Mouse (Mus musculus) MEL (cell line): ENCODE measurements around the gene Golga4.

ENCODE experiments used
- CHD1 ChIP-seq: IDR thresholded peaks from 2 replicates; pipeline ENCODE4 v1.6.1; 2012; ENCODE audit warnings: low read depth, mild to moderate bottlenecking, inconsistent platforms, low read length, improper control_type of control experiment
- CTCF ChIP-seq, 3 experiments: IDR thresholded peaks in 2 of 3; conservative IDR thresholded peaks in 1 of 3; 2 replicates each; pipeline ENCODE4 v1.5.1; 2011 to 2012; ENCODE audit warnings: low read length in 3 of 3, low read depth in 2 of 3, mild to moderate bottlenecking in 2 of 3, improper control_type of control experiment in 1 of 3, inconsistent platforms in 1 of 3, mixed read lengths in 1 of 3, moderate library complexity in 1 of 3; ENCODE audit not compliant: control insufficient read depth in 1 of 3, insufficient read depth in 1 of 3, poor library complexity in 1 of 3, severe bottlenecking in 1 of 3
- GATA1 ChIP-seq: IDR thresholded peaks from 2 replicates; pipeline ENCODE4 v1.6.1; 2011; ENCODE audit warnings: low read depth, low read length, improper control_type of control experiment
- MAX ChIP-seq: IDR thresholded peaks from 2 replicates; pipeline ENCODE4 v1.6.1; 2011; ENCODE audit warnings: low read length, improper control_type of control experiment
- MEF2A ChIP-seq: IDR thresholded peaks from 2 replicates; pipeline ENCODE4 v1.6.1; 2014; ENCODE audit warnings: low read depth, mild to moderate bottlenecking, inconsistent platforms, low read length, improper control_type of control experiment; ENCODE audit not compliant: poor library complexity, insufficient replicate concordance, severe bottlenecking; ENCODE audit errors: extremely low read depth
- POLR2A ChIP-seq, 2 experiments: IDR thresholded peaks; 2 replicates each; pipeline ENCODE4 v1.6.1; 2011 to 2012; ENCODE audit warnings: low read length in 2 of 2, mild to moderate bottlenecking in 2 of 2, control low read depth in 1 of 2, improper control_type of control experiment in 1 of 2, low read depth in 1 of 2, moderate library complexity in 1 of 2; ENCODE audit not compliant: control insufficient read depth in 1 of 2, insufficient read depth in 1 of 2, poor library complexity in 1 of 2
- RCOR1 ChIP-seq: IDR thresholded peaks from 2 replicates; pipeline ENCODE4 v1.6.1; 2012; ENCODE audit warnings: low read depth, mild to moderate bottlenecking, inconsistent platforms, low read length, improper control_type of control experiment
- UBTF ChIP-seq: IDR thresholded peaks from 2 replicates; pipeline ENCODE4 v1.6.1; 2012; ENCODE audit warnings: low read depth, mild to moderate bottlenecking, inconsistent platforms, low read length, improper control_type of control experiment, moderate library complexity, borderline replicate concordance; ENCODE audit not compliant: insufficient read depth
- USF1 ChIP-seq: IDR thresholded peaks from 2 replicates; pipeline ENCODE4 v1.6.1; 2014; ENCODE audit warnings: low read depth, mild to moderate bottlenecking, inconsistent platforms, low read length, improper control_type of control experiment, moderate library complexity
- ZMIZ1 ChIP-seq: IDR thresholded peaks from 2 replicates; pipeline ENCODE4 v1.6.1; 2012; ENCODE audit warnings: low read depth, mild to moderate bottlenecking, inconsistent platforms, low read length, improper control_type of control experiment, moderate library complexity

GRCm38 (mm10) chr9:118521659-118522058 is 15.6 kb downstream of the Golga4 start:
- TF ChIP-seq RCOR1 (no peak), MEF2A (no peak), UBTF (no peak), CTCF (IDR thresholded peaks at IDR 0.05 in 2 of 3, conservative IDR thresholded peaks at IDR 0.05 in 1 of 3; ENCODE audit: control insufficient read depth in 1 of 3, insufficient read depth in 1 of 3, low read depth in 2 of 3, low read length in 3 of 3, poor library complexity in 1 of 3, severe bottlenecking in 1 of 3) (no peak), POLR2A (IDR thresholded peaks at IDR 0.05; ENCODE audit: control insufficient read depth in 1 of 2, insufficient read depth in 1 of 2, low read depth in 1 of 2, low read length in 2 of 2, poor library complexity in 1 of 2) (no peak), GATA1 (no peak), ZMIZ1 (no peak), USF1 (no peak), MAX (no peak), CHD1 (no peak)
